Mouse (Mus musculus) kidney, adult 18-20 months (tissue): Measurements from ENCODE around the gene Dolpp1.
"Not testable (repeated sequence)": the region's sequence is repeated elsewhere in the genome, so short reads cannot be mapped to it uniquely, and the experiment has no call there.

Experiments
- DNase-seq: peaks from one replicate; pipeline ENCODE4 v3.0.0; 2021

Gene Dolpp1

GRCm38 (mm10) chr2:30413038-30413973 lies 21.3 kb downstream of the Dolpp1 start:
- DNase-seq: no peak

GRCm38 (mm10) chr2:30414101-30414500 lies 22.0 kb downstream of the Dolpp1 start:
- no peak for DNase-seq

DNA sequence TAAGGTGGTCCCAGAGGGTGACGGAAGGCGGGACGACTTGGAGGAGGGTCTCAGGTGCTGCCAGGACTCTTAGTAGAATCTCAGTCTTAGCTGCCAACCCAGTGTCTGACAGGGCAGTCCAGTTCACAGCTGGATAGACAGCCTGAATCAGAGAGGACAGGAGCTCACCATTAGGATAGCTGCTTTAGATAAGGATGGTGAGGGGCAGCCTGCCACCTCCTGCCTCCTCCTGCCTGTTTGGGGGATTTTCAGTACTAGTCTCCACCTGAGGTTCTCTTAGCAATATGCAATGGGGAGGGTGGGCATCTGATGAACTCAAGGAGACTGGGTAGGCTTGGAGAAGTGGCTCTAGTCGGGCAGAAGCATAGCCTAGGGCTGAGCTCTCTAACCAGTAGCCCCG lies 22.6 kb downstream of the Dolpp1 start:
- no peak for DNase-seq

DNA sequence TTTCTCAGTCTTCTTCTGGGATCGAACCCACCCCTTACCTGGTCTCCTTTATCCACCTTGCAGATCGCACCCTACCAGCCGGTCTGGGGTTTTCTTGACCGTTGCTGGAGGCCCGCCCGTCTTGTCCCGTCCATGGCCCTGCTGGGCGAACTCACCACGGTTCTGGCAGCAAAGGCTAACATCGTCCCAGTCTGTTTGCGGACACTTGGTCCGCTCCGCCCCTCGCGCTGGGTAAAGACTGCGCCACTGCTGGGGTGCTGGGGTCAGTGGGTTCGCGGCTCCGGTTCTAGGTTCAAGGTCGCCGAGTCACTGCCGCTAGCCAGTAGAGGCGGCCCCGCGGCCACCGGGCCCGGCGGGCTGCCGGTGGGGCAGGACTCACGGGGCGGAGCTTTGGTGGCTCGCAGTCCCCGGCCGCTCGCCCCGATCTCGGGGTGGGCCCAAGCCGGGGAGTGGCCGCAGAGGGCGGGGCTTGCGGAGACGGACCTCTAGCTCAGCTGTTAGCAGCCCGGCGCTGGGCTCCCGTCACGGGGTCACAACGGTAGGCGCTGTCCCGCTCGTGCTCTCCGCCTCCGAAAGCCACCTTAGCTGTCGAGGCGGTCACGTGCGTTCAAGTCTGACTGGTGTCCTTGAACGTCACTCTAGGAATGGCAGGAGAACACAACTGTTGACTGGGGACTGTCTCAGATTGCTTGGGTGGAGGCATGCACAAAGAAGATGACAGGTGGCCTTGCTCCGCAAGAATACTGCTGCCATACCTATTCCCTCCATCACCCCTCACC lies 23.3 kb downstream of the Dolpp1 start, which contains the start of gene Crat:
TSS of gene Crat (minus strand) at position 657 of the 779 bp plus-strand sequence.
- peak; percentile 96 for DNase-seq

- peak; percentile 94 for DNase-seq
Measured at GRCm38 (mm10) chr2:30415936-30416648, 24.0 kb downstream of the Dolpp1 start, which contains the start of gene Ptpa. Gene Ptpa, plus strand, starts transcription at chr2:30416039.

- no peak for DNase-seq
Measured at GRCm38 (mm10) chr2:30416649-30416965, 24.6 kb downstream of the Dolpp1 start.

DNA sequence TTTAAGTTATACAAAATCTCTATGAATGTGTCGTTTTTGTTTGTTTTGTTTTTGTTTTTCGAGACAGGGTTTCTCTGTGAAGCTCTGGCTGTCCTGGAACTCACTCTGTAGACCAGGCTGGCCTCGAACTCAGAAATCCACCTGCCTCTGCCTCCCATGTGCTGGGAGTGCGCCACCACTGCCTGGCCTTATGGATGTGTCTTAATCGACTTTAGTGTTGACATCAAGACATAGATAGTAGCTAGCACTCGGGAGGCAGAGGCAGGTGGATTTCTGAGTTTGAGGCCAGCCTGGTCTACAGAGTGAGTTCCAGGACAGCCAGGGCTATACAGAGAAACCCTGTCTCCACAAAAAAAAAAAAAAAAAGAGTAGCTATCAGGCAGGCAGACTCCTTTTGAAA lies 25.1 kb downstream of the Dolpp1 start:
- DNase-seq: not testable (repeated sequence)

- no peak for DNase-seq
Measured at GRCm38 (mm10) chr2:30417595-30418165, 25.6 kb downstream of the Dolpp1 start.

DNA sequence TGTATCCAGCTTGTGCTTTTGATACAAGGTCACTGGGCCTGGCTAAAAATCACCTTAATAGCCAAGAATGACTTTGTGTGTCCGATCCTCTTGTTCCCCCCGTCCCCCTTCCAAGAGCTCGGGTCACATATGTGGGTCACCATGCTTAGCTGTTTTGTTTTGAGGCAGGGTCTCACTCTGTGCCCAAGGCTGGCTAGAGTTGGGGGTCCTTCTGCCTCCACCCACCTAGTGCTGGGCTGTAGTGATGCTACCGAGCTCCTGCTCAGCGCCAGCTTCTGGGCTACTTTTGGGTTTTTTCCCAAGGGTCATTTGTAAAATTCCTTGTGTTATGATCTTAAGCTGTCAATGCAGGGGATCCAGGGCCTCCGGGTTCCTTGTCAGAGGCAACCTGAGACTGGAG lies 26.2 kb downstream of the Dolpp1 start:
- DNase-seq: no peak

GRCm38 (mm10) chr2:30419112-30419511 lies 27.1 kb downstream of the Dolpp1 start:
- no peak for DNase-seq

DNA sequence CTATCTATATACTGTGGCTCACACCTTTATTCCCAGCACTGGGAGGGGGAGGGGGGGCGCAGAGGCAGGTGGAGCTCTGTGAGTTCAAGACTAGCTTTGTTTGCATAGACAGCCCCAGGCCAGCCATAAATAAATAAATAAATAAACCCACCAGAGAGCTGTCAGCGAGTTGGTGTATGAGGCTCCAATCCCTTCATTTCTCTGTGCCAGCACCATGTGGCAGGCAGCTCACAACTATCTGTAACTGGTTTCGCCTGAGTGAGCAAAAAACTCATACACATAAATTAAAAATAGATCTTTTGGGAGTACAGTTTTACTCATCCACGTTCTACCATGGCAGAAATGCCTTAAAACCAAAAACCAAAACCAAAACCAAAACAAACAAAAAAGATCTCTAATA lies 29.4 kb downstream of the Dolpp1 start:
- DNase-seq: no peak

- no peak for DNase-seq
Measured at GRCm38 (mm10) chr2:30429156-30429555, 37.1 kb downstream of the Dolpp1 start.

- peak; percentile 76 for DNase-seq
Measured at GRCm38 (mm10) chr2:30435326-30436155, 43.5 kb downstream of the Dolpp1 start.

- peak; percentile 76 for DNase-seq
Measured at GRCm38 (mm10) chr2:30436156-30436545, 44.1 kb downstream of the Dolpp1 start.

DNA sequence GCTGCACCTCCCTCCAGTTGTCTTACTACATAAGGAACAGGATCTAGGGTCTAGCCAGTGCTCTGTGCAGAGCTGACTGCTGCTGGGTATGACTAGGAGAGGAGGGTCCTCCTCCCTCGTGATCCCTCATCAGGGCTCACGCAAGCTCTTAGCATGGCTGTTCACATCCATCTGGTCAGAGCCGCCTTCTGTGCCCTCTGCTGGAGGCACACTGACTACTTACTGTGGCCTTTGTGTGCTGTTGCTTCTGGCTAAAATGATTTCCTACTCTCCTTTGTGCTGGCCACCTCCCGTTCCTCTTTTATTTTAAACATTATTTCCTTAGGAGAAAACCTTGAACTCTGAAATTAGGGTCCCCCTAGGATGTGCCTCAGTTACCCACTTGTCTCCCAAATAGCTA lies 44.8 kb downstream of the Dolpp1 start:
- DNase-seq: no peak

DNA sequence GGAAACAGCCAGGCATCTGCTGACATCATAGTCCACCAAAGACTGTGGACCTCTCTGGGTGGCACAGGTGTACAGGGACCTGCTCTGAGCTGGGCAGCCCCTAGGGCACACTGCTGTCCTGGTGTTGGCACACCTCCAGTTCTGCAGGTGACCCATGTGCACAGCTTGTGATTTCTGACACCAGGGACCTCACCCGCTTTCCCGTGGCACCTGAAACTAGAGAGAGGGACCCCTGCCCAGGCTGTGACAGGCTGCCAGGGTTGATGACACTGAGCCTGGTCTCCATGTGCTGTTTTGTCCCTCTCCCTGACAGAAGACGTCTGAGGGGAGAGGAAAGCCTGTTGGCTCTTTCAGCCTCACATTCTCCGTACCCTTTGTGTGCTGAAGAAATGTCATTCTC lies 45.7 kb downstream of the Dolpp1 start:
- no peak for DNase-seq

GRCm38 (mm10) chr2:30439631-30440030 lies 47.6 kb downstream of the Dolpp1 start:
- no peak for DNase-seq

GRCm38 (mm10) chr2:30440211-30440700 lies 48.2 kb downstream of the Dolpp1 start:
- DNase-seq: no peak

- peak; percentile 84 for DNase-seq
Measured at GRCm38 (mm10) chr2:30440701-30441517, 48.9 kb downstream of the Dolpp1 start.
